Mouse (Mus musculus): ENCODE data around the gene Rb1. TPM values are rescaled to one million over a fixed set of nuclear protein-coding genes. Genes with fewer than 3 reads are reported as not detected.
A peak's percentile ranks its signal among the peaks of the same experiment; 100 is the strongest.

The Rb1 gene
- polyA plus RNA-seq, 1 experiment: 51.3 TPM

DNA sequence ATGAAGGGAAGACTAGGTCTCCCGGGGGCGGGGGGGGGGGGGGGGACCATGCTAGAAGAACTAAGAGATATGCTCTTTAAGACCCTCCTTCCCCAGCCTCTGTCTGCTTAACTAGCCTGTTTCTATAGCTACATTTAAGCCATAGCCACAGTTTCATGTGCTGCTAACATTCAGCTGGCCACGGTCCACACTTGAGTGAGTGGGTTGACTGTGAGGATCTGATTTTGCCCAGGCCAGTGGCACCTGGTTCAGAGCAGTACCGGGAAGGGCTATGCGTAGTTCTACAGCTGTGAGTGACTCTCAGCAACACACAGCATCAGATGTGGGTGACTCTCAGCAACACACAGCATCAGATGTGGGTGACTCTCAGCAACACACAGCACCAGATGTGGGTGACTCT is 164.3 kb downstream of the Rb1 start:
- no peaks in the 10 kb centered on the region for H3K27me3 ChIP-seq (ENCODE audit: control insufficient read depth, insufficient read depth, low read length, poor library complexity, severe bottlenecking)
- no peak overlapping the region for H3K9ac ChIP-seq (ENCODE audit: low read depth, poor library complexity, severe bottlenecking)
- H3K4me3 ChIP-seq (ENCODE audit: low read depth, low read length): no peak overlapping the region
- H3K36me3 ChIP-seq (ENCODE audit: control insufficient read depth, insufficient read depth, low read length, poor library complexity, severe bottlenecking): peaks cover 4% of the 10 kb centered on the region; the same call in 1 of the 2 replicates
- H3K9me3 ChIP-seq (replicated peaks; ENCODE audit: control insufficient read depth, insufficient read depth, low read length, poor library complexity, severe bottlenecking): no peaks in the 10 kb centered on the region
- TF ChIP-seq POLR2A (IDR thresholded peaks at IDR 0.05; ENCODE audit: insufficient read depth, low read length) (no peak), CTCF (IDR thresholded peaks at IDR 0.05; ENCODE audit: low read depth, low read length) (no peak), EP300 (IDR thresholded peaks at IDR 0.05; ENCODE audit: insufficient read depth, low read depth, low read length) (no peak)
- no peak overlapping the region for H3K27ac ChIP-seq (ENCODE audit: insufficient read depth, low read length)
- no peaks in the 10 kb centered on the region for H3K4me1 ChIP-seq (ENCODE audit: control insufficient read depth, insufficient read depth, low read length)

DNA sequence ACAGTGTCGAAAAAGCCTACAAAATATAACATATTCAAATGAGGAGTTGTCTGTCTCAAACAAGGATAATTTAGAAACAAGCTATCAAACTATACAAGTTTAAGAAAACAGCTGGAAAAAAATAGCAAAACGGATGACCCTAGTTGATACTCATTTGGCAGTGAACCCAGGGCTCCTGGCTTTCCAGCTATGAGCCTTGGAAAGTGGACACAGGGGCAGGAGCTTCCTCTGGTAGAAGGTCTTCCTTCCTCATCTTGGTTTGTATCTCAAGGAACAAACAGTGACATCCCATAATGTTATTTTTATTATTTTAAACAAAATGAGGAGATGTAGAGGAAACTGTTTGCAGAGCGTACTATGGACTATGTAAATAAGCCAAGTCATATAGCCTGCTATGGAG is 177.5 kb downstream of the Rb1 start:
- no peaks in the 10 kb centered on the region for H3K4me1 ChIP-seq (ENCODE audit: control insufficient read depth, insufficient read depth, low read length)
- no peaks in the 10 kb centered on the region for H3K36me3 ChIP-seq (ENCODE audit: control insufficient read depth, insufficient read depth, low read length, poor library complexity, severe bottlenecking)
- no peaks in the 10 kb centered on the region for H3K9me3 ChIP-seq (replicated peaks; ENCODE audit: control insufficient read depth, insufficient read depth, low read length, poor library complexity, severe bottlenecking)
- H3K9ac ChIP-seq (ENCODE audit: low read depth, poor library complexity, severe bottlenecking): no peak overlapping the region
- no peak overlapping the region for H3K4me3 ChIP-seq (ENCODE audit: low read depth, low read length)
- no peaks in the 10 kb centered on the region for H3K27me3 ChIP-seq (ENCODE audit: control insufficient read depth, insufficient read depth, low read length, poor library complexity, severe bottlenecking)
- TF ChIP-seq CTCF (IDR thresholded peaks at IDR 0.05; ENCODE audit: low read depth, low read length): no peak
- TF ChIP-seq POLR2A (IDR thresholded peaks at IDR 0.05; ENCODE audit: insufficient read depth, low read length): no peak
- TF ChIP-seq EP300 (IDR thresholded peaks at IDR 0.05; ENCODE audit: insufficient read depth, low read depth, low read length): no peak
- no peak overlapping the region for H3K27ac ChIP-seq (ENCODE audit: insufficient read depth, low read length)

DNA sequence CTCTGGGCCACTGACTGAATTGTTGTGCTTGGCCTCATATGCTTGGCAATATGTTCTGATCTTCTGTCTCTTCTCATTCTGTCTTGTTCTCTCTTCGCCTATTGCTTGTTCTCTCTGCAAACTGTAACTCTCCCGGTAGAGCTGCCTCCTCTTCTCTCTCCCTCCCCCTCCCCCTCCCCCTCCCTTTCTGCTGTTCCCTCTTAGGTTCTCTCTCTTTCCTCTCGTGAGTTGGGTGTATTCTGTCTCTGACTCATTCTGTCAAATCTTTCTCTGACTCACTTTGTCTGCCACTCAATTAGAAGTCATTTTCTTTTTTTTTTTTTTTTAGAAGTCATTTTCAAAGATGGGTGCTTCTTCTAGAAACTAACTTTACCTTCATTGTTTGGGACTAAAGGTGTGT is 178.9 kb downstream of the Rb1 start:
- Histone ChIP-seq H3K36me3 (ENCODE audit: control insufficient read depth, insufficient read depth, low read length, poor library complexity, severe bottlenecking) (no peaks in the 10 kb centered on the region), H3K4me1 (ENCODE audit: control insufficient read depth, insufficient read depth, low read length) (no peaks in the 10 kb centered on the region), H3K27me3 (ENCODE audit: control insufficient read depth, insufficient read depth, low read length, poor library complexity, severe bottlenecking) (no peaks in the 10 kb centered on the region), H3K9me3 (replicated peaks; ENCODE audit: control insufficient read depth, insufficient read depth, low read length, poor library complexity, severe bottlenecking) (no peaks in the 10 kb centered on the region), H3K4me3 (ENCODE audit: low read depth, low read length) (no peak overlapping the region), H3K9ac (ENCODE audit: low read depth, poor library complexity, severe bottlenecking) (no peak overlapping the region), H3K27ac (ENCODE audit: insufficient read depth, low read length) (no peak overlapping the region)
- TF ChIP-seq CTCF (IDR thresholded peaks at IDR 0.05; ENCODE audit: low read depth, low read length) (no peak), POLR2A (IDR thresholded peaks at IDR 0.05; ENCODE audit: insufficient read depth, low read length) (no peak), EP300 (IDR thresholded peaks at IDR 0.05; ENCODE audit: insufficient read depth, low read depth, low read length) (no peak)

DNA sequence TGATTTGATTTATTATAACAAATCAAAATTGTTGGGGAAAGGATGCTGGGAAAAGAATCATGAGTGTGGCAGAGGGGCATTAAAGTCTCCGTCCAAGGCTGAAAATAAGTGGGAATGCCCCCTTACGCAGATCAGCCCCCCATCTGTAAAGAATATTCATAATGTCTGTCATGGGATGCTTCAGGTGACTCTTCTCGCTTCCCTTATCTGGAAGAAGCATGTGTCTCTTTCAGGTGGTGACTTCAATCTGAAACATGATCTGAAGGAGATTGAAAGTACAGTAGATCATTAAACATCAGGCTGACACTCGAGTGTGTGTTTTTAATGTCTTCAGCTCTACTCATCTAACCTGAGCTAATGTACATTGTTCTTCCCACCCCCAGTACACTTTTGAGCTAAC is 180.1 kb downstream of the Rb1 start:
- no peaks in the 10 kb centered on the region for H3K36me3 ChIP-seq (ENCODE audit: control insufficient read depth, insufficient read depth, low read length, poor library complexity, severe bottlenecking)
- H3K4me3 ChIP-seq (ENCODE audit: low read depth, low read length): no peak overlapping the region
- no peaks in the 10 kb centered on the region for H3K9me3 ChIP-seq (replicated peaks; ENCODE audit: control insufficient read depth, insufficient read depth, low read length, poor library complexity, severe bottlenecking)
- H3K9ac ChIP-seq (ENCODE audit: low read depth, poor library complexity, severe bottlenecking): no peak overlapping the region
- no peaks in the 10 kb centered on the region for H3K27me3 ChIP-seq (ENCODE audit: control insufficient read depth, insufficient read depth, low read length, poor library complexity, severe bottlenecking)
- no peaks in the 10 kb centered on the region for H3K4me1 ChIP-seq (ENCODE audit: control insufficient read depth, insufficient read depth, low read length)
- no peak for TF ChIP-seq POLR2A (IDR thresholded peaks at IDR 0.05; ENCODE audit: insufficient read depth, low read length)
- TF ChIP-seq CTCF (IDR thresholded peaks at IDR 0.05; ENCODE audit: low read depth, low read length): no peak
- TF ChIP-seq EP300 (IDR thresholded peaks at IDR 0.05; ENCODE audit: insufficient read depth, low read depth, low read length): no peak
- no peak overlapping the region for H3K27ac ChIP-seq (ENCODE audit: insufficient read depth, low read length)

DNA sequence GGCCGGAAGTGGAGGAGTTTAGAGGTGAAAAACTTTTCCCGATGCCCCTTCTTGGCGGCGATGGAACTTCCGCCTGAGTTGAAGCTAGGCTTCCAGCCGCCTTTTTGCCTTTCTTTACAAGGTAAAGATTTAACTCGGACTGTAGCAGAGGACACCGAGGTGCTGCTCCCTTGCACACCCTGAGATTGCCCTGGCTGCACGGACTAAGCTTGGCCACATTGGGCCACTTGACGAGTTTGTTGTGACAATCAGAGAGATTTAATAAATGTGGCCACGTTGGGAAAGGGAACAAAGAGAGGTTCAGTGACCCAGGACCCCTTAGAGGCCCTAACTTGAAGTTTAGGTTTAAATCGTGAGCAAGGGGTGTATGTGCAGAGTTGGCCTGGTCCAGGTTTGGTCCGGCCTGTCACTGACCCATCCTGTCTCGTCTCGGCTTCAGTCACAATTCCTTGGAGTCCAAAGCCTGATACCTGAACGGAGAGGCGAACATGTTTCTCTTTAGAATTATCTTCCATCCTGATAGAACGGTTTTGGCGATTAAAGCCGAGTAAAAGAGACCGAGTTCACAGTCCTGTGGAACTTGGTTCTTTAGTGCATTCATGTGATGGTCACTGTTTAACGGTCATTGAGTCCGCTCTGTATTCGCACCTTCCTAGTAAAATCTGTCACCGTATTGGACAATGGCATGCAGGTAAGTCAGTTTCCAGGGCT is 181.8 kb downstream of the Rb1 start:
- H3K9ac ChIP-seq (ENCODE audit: low read depth, poor library complexity, severe bottlenecking): peak overlapping the region; percentile 98
- H3K27me3 ChIP-seq (ENCODE audit: control insufficient read depth, insufficient read depth, low read length, poor library complexity, severe bottlenecking): no peaks in the 10 kb centered on the region
- TF ChIP-seq EP300 (IDR thresholded peaks at IDR 0.05; ENCODE audit: insufficient read depth, low read depth, low read length) (no peak), POLR2A (IDR thresholded peaks at IDR 0.05; ENCODE audit: insufficient read depth, low read length) (no peak), CTCF (IDR thresholded peaks at IDR 0.05; ENCODE audit: low read depth, low read length) (no peak)
- peak overlapping the region; percentile 48 for H3K4me3 ChIP-seq (ENCODE audit: low read depth, low read length)
- H3K27ac ChIP-seq (ENCODE audit: insufficient read depth, low read length): no peak overlapping the region
- no peaks in the 10 kb centered on the region for H3K4me1 ChIP-seq (ENCODE audit: control insufficient read depth, insufficient read depth, low read length)
- no peaks in the 10 kb centered on the region for H3K36me3 ChIP-seq (ENCODE audit: control insufficient read depth, insufficient read depth, low read length, poor library complexity, severe bottlenecking)
- no peaks in the 10 kb centered on the region for H3K9me3 ChIP-seq (replicated peaks; ENCODE audit: control insufficient read depth, insufficient read depth, low read length, poor library complexity, severe bottlenecking)

DNA sequence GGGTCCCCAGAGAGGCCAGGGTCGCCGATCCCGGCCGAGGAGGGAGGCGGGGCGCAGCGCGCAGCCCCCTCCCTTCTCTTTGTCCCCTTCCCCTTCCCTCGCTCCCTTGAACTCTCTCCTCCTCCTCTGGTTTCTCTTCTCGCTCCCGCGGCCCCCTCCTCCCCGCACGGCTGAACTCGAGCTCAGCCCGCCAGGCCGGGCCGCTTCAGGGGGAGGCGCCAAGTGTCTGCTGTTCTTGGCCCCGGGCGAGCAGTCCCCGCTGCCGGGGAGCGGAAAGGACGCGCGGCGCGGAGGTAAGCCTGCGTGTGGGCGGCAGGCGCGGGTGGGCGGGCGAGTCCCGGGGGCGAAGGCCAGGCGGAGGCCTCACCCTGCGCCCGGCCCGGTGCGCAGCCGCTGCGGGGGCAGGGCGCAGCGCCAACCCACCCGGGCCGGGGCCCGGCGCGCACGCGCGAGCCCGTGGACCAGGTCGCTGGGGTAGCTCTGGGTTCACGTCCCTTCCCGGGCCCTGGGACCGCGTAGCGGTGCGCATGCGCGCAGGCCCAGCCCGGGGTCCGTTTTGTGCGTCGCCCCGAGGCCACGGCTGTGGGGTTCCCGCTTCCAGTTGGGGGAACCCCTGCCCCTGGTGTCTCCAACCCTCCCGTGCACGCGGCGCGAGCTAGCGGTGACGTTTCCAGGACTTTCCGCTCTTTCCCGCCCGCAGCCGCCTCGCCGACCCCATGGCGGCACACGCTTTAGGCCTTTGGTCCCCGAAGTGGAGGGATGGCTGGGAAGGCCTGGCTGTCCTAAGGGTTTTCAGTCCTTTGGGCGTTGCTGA is 182.5 kb downstream of the Rb1 start:
- TF ChIP-seq EP300 (IDR thresholded peaks at IDR 0.05; ENCODE audit: insufficient read depth, low read depth, low read length): 0 out of 2 replicates have a peak, but pooled peaks have one; percentile 3
- no peak for TF ChIP-seq CTCF (IDR thresholded peaks at IDR 0.05; ENCODE audit: low read depth, low read length)
- TF ChIP-seq POLR2A (IDR thresholded peaks at IDR 0.05; ENCODE audit: insufficient read depth, low read length): no peak
- H3K9me3 ChIP-seq (replicated peaks; ENCODE audit: control insufficient read depth, insufficient read depth, low read length, poor library complexity, severe bottlenecking): no peaks in the 10 kb centered on the region
- peak overlapping the region; percentile 88 for H3K27ac ChIP-seq (ENCODE audit: insufficient read depth, low read length)
- H3K36me3 ChIP-seq (ENCODE audit: control insufficient read depth, insufficient read depth, low read length, poor library complexity, severe bottlenecking): no peaks in the 10 kb centered on the region
- H3K27me3 ChIP-seq (ENCODE audit: control insufficient read depth, insufficient read depth, low read length, poor library complexity, severe bottlenecking): no peaks in the 10 kb centered on the region
- peak overlapping the region; percentile 98 for H3K9ac ChIP-seq (ENCODE audit: low read depth, poor library complexity, severe bottlenecking)
- peak overlapping the region; percentile 48 for H3K4me3 ChIP-seq (ENCODE audit: low read depth, low read length)
- no peaks in the 10 kb centered on the region for H3K4me1 ChIP-seq (ENCODE audit: control insufficient read depth, insufficient read depth, low read length)
